Mouse (Mus musculus) heart, postnatal 10 days (tissue): ENCODE data around the gene Aak1. TPM values are rescaled to one million over a fixed set of nuclear protein-coding genes. Genes with fewer than 3 reads are reported as not detected.

Experiments
- DNase-seq, 2 experiments: peaks; one replicate each; pipeline ENCODE4 v3.0.0; 2021
- intact Hi-C: fragments of 180-260 bp; cut with DNase I; formaldehyde crosslinking; loops from one replicate; pipeline ENCODE4 v1.15.1; 2025
- total RNA-seq, 2 experiments: library from RNA; stranded (reverse); gene quantifications; 2 replicates each; pipeline ENCODE4 v1.2.3; 2021

The Aak1 gene
- total RNA-seq, 2 experiments from 2014 or later: 95.7 to 103 TPM

- no peak for DNase-seq
- intact Hi-C loops: no loop called here
These were observed 99.4 kb downstream of the Aak1 start for GRCm38 (mm10) chr6:86948746-86949145.

- DNase-seq: no peak
- intact Hi-C loops: no loop called here
These were observed 100.8 kb downstream of the Aak1 start for GRCm38 (mm10) chr6:86950141-86950540.

GRCm38 (mm10) chr6:86950733-86951255 is 101.5 kb downstream of the Aak1 start:
- DNase-seq: no peak
- intact Hi-C loops: no loop called here

- intact Hi-C loops: no loop called here
These were observed 106.4 kb downstream of the Aak1 start for GRCm38 (mm10) chr6:86955741-86956140.

GRCm38 (mm10) chr6:86956206-86956605 is 106.9 kb downstream of the Aak1 start:
- no peak for DNase-seq
- intact Hi-C loops: no loop called here

More at GRCm38 (mm10) chr6:86955741-86956140, 106.4 kb downstream of the Aak1 start:
- no peak for DNase-seq

GRCm38 (mm10) chr6:86959006-86959405 is 109.7 kb downstream of the Aak1 start:
- no peak for DNase-seq
- intact Hi-C loops: no loop called here

GRCm38 (mm10) chr6:86963987-86964685 is 114.8 kb downstream of the Aak1 start:
- no peak for DNase-seq
- intact Hi-C loops: no loop called here

GRCm38 (mm10) chr6:86967166-86967565 is 117.8 kb downstream of the Aak1 start:
- intact Hi-C loops: no loop called here
- DNase-seq: no peak

- no peak for DNase-seq
- intact Hi-C loops: no loop called here
These were observed 124.6 kb downstream of the Aak1 start for GRCm38 (mm10) chr6:86973956-86974355.

- no peak for DNase-seq
- intact Hi-C loops: no loop called here
These were observed 129.0 kb downstream of the Aak1 start for GRCm38 (mm10) chr6:86978156-86978908.

- intact Hi-C loops: no loop called here
- DNase-seq: no peak
These were observed 129.6 kb downstream of the Aak1 start for GRCm38 (mm10) chr6:86978909-86979265.

- no peak for DNase-seq
- intact Hi-C loops: no loop called here
These were observed 131.9 kb downstream of the Aak1 start for GRCm38 (mm10) chr6:86981206-86981605.

GRCm38 (mm10) chr6:86985314-86986106 is 136.2 kb downstream of the Aak1 start:
- intact Hi-C loops: no loop called here
- no peak for DNase-seq

GRCm38 (mm10) chr6:86989576-86989975 is 140.3 kb downstream of the Aak1 start:
- intact Hi-C loops: no loop called here
- peak; percentile 72 to 78 for DNase-seq

GRCm38 (mm10) chr6:86991041-86991440 is 141.7 kb downstream of the Aak1 start:
- intact Hi-C loops: no loop called here
- DNase-seq: peak; percentile 51 to 69

GRCm38 (mm10) chr6:86992349-86992748 is 143.0 kb downstream of the Aak1 start:
- intact Hi-C loops: no loop called here
- DNase-seq: no peak

GRCm38 (mm10) chr6:86994254-86994653 is 144.9 kb downstream of the Aak1 start:
- intact Hi-C loops: no loop called here
- DNase-seq: no peak

GRCm38 (mm10) chr6:86996629-86997307 is 147.5 kb downstream of the Aak1 start:
- DNase-seq: peak; percentile 79 to 82
- intact Hi-C loops: no loop called here

- intact Hi-C loops: no loop called here
- DNase-seq: peak; percentile 15 to 25
These were observed 148.0 kb downstream of the Aak1 start for GRCm38 (mm10) chr6:86997360-86997759.

GRCm38 (mm10) chr6:87001995-87002394 is 152.7 kb downstream of the Aak1 start:
- intact Hi-C loops: loop anchor here (5.0 kb wide), 1 partner anchor 185 kb away; no protein-coding TSS in a partner anchor
- DNase-seq: no peak
